Mouse (Mus musculus): ENCODE measurements around the gene Creb3l2.

- TF ChIP-seq MYOD1 (IDR thresholded peaks at IDR 0.05; ENCODE audit: control insufficient read depth, insufficient read length, low read depth) (no peak), CTCF (IDR thresholded peaks at IDR 0.05; ENCODE audit: control insufficient read depth, insufficient read depth, insufficient read length) (no peak), CEBPB (IDR thresholded peaks at IDR 0.05; ENCODE audit: low read depth) (no peak), MYOG (IDR thresholded peaks at IDR 0.05; ENCODE audit: control insufficient read depth, extremely low read depth, insufficient read length) (no peak), MAX (IDR thresholded peaks at IDR 0.05) (no peak)
Observed at GRCm38 (mm10) chr6:37387281-37387680, 54.7 kb downstream of the Creb3l2 start.
